Mouse (Mus musculus): Measurements from ENCODE around the gene Zfp790.

- no peak for TF ChIP-seq CTCF (IDR thresholded peaks at IDR 0.05; ENCODE audit: low read depth)
- no peak for TF ChIP-seq EP300 (IDR thresholded peaks at IDR 0.05; ENCODE audit: low read depth)
Measured at GRCm38 (mm10) chr7:29839256-29839655, 23.3 kb downstream of the Zfp790 start.

Data from heart, postnatal 0 days (tissue).